Mouse (Mus musculus) midbrain, embryonic 13.5 days (tissue): ENCODE data around the gene Arhgef40. TPM values are rescaled to one million over a fixed set of nuclear protein-coding genes. Genes with fewer than 3 reads are reported as not detected.

Experiments used
- ATAC-seq: fragments of 200-750 bp; cut with Nextera tagmentation; 2 replicates; pipeline ENCODE4 v1.8.0; 2017; ENCODE audit warnings: mild to moderate bottlenecking, moderate TSS enrichment, moderate library complexity
- H3K27ac ChIP-seq: fragments of 300-500 bp; sonication (generic); 2 replicates; pipeline ENCODE4 v1.5.1; 2015; ENCODE audit warnings: inconsistent platforms, mild to moderate bottlenecking, moderate library complexity
- H3K27me3 ChIP-seq: fragments of 300-500 bp; sonication (generic); 2 replicates; pipeline ENCODE4 v1.6.1; 2015; ENCODE audit warnings: mild to moderate bottlenecking, inconsistent platforms
- H3K36me3 ChIP-seq: fragments of 300-500 bp; sonication (generic); 2 replicates; pipeline ENCODE4 v1.6.1; 2015; ENCODE audit warnings: mild to moderate bottlenecking, inconsistent platforms
- H3K4me1 ChIP-seq: fragments of 300-500 bp; sonication (generic); replicated peaks from 2 replicates; pipeline ENCODE4 v1.6.1; 2015; ENCODE audit warnings: inconsistent platforms
- H3K4me2 ChIP-seq: fragments of 300-500 bp; sonication (generic); replicated peaks from 2 replicates; pipeline ENCODE4 v1.6.1; 2015; ENCODE audit warnings: moderate library complexity, mild to moderate bottlenecking, inconsistent platforms
- H3K4me3 ChIP-seq: fragments of 300-500 bp; sonication (generic); replicated peaks from 2 replicates; pipeline ENCODE4 v1.5.1; 2015; ENCODE audit warnings: mild to moderate bottlenecking, inconsistent platforms
- H3K9ac ChIP-seq: fragments of 300-500 bp; sonication (generic); replicated peaks from 2 replicates; pipeline ENCODE4 v1.6.1; 2015; ENCODE audit warnings: mild to moderate bottlenecking, inconsistent platforms
- H3K9me3 ChIP-seq: fragments of 300-500 bp; sonication (generic); 2 replicates; pipeline ENCODE4 v1.6.1; 2016; ENCODE audit warnings: mild to moderate bottlenecking, inconsistent platforms
- WGBS: fragments of 180-500 bp; shearing (Covaris S2); methylation state at CpG from one replicate; pipeline ENCODE4 v1.1.7; 2015; 5-methylcytosine and 5-hydroxymethylcytosine counted together
- polyA plus RNA-seq: library from polyadenylated mRNA; unstranded; fragments of >200 nt; fragmentation: Nextera tagmentation; extraction: Ambion mirVana; gene quantifications from 2 replicates; pipeline ENCODE4 v1.2.1, GENCODE M21; 2015

Gene Arhgef40
- polyA plus RNA-seq: 82.2 and 86.2 TPM in 2 replicates

DNA sequence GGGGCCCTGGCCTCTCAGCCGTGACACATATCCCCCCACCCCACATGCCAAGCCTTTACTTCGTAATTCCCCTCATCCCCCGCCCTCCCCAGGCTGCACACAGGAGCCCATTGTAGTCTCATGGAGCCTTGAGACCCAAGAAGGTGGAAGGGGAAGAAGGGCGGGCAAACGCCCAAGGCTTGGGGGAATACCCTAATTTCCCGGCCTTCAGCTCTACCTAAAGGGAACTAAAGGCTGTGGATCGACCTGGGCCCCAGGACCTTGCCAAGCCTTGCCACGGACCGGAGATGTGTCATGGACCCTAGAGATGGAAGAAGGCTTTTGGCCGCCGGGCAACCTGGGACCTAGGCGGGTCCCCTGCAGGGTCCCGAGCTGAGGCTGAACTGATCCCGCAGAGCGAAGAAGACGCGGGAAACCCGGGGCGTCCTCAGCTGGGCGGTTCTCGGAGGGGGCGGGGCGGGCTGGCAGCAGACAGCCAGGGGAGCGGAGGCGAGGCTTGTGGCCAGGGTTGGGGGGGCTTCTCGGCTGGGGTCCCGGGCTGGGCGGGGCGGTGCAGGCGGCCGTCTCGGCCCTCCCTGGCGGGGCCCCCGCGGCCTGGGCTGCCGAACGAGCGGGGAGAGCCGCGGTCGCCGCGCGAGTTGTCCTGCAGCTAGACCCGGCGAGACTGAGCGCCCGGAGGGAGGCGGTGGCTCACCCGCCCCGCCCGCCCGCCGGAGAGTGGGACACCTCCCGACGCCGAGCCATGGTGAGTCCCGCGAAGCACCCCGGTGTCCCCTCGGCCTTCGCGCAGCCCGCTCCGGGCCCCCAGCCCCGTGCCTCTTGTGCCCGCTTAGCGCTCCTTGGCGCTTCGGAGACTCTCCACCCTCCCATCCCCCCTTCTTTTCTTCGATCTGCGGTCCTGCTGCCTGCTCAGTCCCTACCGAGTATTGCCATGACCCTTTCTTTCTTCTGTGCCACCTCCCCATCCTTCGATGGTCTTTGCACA lies at the start of gene Arhgef40:
TSS of gene Arhgef40 (plus strand) at position 473 of the 985 bp plus-strand sequence.
- peak within 1 kb of the TSS; percentile 97 for H3K4me2 ChIP-seq
- H3K9me3 ChIP-seq: no peaks in the 10 kb centered on the region
- peak; percentile 93 for ATAC-seq
- H3K36me3 ChIP-seq: peaks cover 23% of the 10 kb centered on the region
- H3K9ac ChIP-seq: peak within 1 kb of the TSS; percentile 87
- 1% methylated on average over 31 of the region's 74 CpGs for WGBS
- peaks cover 48% of the 10 kb centered on the region for H3K4me1 ChIP-seq
- H3K27me3 ChIP-seq: no peaks in the 10 kb centered on the region
- H3K4me3 ChIP-seq: peak within 1 kb of the TSS; percentile 75
- H3K27ac ChIP-seq: peak within 1 kb of the TSS; percentile 90

DNA sequence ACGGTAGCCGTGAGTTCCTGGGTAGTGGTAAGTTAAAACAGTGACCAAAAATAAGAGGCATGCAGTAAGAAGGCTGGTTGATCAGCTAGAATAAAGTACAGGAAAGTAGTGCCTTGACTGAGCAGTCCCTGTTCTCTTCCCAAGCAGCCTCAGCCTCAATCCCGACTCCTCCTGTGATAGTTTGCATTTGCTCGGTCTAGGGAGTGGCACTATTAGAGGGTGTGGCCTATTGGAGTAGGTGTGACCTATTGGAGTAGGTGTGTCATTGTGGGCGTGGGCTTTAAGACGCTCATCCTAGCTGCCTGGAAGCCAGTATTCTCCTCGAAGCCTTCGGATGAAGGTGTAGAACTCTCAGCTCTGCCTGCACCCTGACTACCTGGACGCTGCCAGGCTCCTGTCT lies 45.5 kb upstream of the Arhgef40 start:
- H3K9me3 ChIP-seq: no peaks in the 10 kb centered on the region
- H3K4me1 ChIP-seq: no peaks in the 10 kb centered on the region
- no peak overlapping the region for H3K27ac ChIP-seq
- no peak overlapping the region for H3K4me2 ChIP-seq
- no peak for ATAC-seq
- H3K36me3 ChIP-seq: no peaks in the 10 kb centered on the region
- no peak overlapping the region for H3K4me3 ChIP-seq
- no peaks in the 10 kb centered on the region for H3K27me3 ChIP-seq
- WGBS: 89% methylated on average over 9 of the region's 9 CpGs
- H3K9ac ChIP-seq: no peak overlapping the region

DNA sequence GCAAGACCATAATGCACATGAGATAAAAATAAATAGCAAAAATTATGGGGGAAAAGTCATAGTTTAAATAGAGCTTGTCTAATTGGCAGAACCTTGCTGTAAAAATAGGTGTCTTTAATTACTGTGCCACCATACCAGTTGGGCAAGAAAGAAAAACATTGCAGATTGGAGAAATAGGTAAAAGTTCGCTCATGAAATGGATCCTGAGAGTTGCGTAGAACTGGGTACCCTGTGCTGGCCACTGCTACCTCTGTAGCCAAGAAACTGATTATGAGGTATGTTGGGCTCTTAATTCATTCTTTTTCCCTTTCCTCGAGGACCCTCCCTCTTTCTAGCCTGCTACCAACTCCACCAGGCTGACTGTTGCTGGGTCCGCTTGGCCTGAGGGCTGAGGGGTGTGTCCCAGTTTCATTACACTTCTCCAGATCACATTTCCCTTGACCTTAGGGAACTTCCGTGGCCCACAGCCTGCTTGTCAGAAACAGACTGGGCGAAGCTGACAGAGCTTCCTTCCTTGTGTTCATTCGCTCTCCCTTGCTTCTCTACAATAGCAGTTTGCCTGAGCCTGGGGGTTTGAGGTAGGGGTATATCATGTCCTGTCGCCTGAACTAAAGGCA lies 43.5 kb upstream of the Arhgef40 start:
- ATAC-seq: no peak
- no peaks in the 10 kb centered on the region for H3K36me3 ChIP-seq

GRCm38 (mm10) chr14:51941577-51941976 lies 42.9 kb upstream of the Arhgef40 start:
- no peaks in the 10 kb centered on the region for H3K4me1 ChIP-seq
- no peaks in the 10 kb centered on the region for H3K9me3 ChIP-seq
- H3K27ac ChIP-seq: no peak overlapping the region
- H3K4me2 ChIP-seq: no peak overlapping the region
- no peak overlapping the region for H3K9ac ChIP-seq
- ATAC-seq: no peak
- H3K27me3 ChIP-seq: no peaks in the 10 kb centered on the region
- H3K36me3 ChIP-seq: no peaks in the 10 kb centered on the region
- no peak overlapping the region for H3K4me3 ChIP-seq
- WGBS: 55% methylated on average over 9 of the region's 9 CpGs

More for the DNA sequence above, 43.5 kb upstream of the Arhgef40 start:
- no peak overlapping the region for H3K4me2 ChIP-seq
- WGBS: 42% methylated on average over 8 of the region's 8 CpGs
- no peak overlapping the region for H3K4me3 ChIP-seq
- H3K27me3 ChIP-seq: no peaks in the 10 kb centered on the region
- no peak overlapping the region for H3K27ac ChIP-seq
- no peak overlapping the region for H3K9ac ChIP-seq
- no peaks in the 10 kb centered on the region for H3K9me3 ChIP-seq
- no peaks in the 10 kb centered on the region for H3K4me1 ChIP-seq

DNA sequence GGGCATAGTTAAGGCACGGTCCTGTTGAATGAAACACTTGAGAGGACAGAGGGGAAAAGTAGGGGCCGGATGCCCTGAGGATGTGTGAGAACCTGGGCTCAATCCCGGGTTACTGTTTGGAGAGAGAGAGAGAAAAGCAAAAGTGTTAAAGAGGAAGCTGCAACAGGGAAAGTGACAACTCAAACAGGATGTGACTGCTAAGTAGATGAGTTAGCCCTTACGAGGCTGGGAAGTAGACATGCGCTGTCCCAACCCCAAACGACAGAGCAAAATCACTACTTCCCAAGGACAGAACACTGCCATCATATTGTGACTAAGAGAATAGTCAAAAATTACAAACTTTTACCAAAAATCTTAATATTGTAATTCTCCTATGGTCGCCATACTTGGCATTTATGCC lies 42.3 kb upstream of the Arhgef40 start:
- Histone ChIP-seq H3K36me3 (no peaks in the 10 kb centered on the region), H3K4me2 (no peak overlapping the region), H3K9me3 (no peaks in the 10 kb centered on the region), H3K9ac (no peak overlapping the region), H3K4me1 (no peaks in the 10 kb centered on the region), H3K4me3 (no peak overlapping the region), H3K27ac (no peak overlapping the region), H3K27me3 (no peaks in the 10 kb centered on the region)
- ATAC-seq: no peak
- WGBS: 78% methylated on average over 7 of the region's 7 CpGs

DNA sequence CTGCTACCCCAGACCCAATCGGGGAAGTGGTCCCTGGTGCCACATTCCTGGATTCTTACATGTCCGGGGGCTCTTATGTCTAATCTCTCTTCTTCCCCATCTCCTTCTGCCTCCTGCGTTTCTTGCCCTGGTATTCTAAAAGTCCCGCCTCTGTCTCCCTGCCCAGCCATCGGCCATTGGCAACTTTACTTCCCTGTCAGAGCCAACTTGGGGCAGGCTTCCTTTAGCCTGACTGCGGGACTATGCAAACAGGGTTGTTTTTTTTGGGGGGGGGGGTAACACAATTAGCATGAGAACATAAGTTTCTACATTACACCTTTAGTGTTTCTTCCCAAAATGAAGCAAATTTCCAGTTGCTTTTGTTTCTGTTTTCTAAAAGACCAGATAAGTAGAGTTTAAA lies 41.2 kb upstream of the Arhgef40 start:
- 86% methylated on average over 6 of the region's 6 CpGs for WGBS
- H3K27ac ChIP-seq: no peak overlapping the region
- no peak overlapping the region for H3K4me2 ChIP-seq
- no peak overlapping the region for H3K9ac ChIP-seq
- no peak for ATAC-seq
- H3K27me3 ChIP-seq: no peaks in the 10 kb centered on the region
- H3K4me3 ChIP-seq: no peak overlapping the region
- no peaks in the 10 kb centered on the region for H3K4me1 ChIP-seq
- no peaks in the 10 kb centered on the region for H3K36me3 ChIP-seq
- no peaks in the 10 kb centered on the region for H3K9me3 ChIP-seq

DNA sequence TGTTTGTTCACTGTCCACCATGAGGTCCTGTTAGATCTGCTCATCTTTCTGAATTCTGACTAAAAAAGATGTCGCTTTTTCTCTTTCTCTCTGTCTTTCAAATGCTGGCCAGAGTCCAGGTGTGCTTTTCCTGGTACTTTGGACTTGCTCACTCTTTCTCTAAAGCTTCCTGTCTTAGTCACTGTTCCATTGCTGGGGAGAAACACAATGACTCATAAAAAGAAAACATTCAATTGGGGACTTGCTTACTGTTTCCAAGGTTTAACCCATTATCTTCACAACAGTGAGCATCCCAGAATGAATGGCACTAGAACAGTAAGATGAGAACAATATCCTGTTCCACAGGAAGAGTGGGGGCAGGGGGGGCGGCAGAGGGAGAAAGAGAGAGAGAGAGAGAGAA lies 24.2 kb upstream of the Arhgef40 start:
- no peak for ATAC-seq
- H3K9me3 ChIP-seq: no peaks in the 10 kb centered on the region
- H3K4me1 ChIP-seq: no peaks in the 10 kb centered on the region
- 84% methylated on average over 2 of the region's 2 CpGs for WGBS
- no peak overlapping the region for H3K4me3 ChIP-seq
- H3K36me3 ChIP-seq: no peaks in the 10 kb centered on the region
- H3K27me3 ChIP-seq: no peaks in the 10 kb centered on the region
- no peak overlapping the region for H3K27ac ChIP-seq
- no peak overlapping the region for H3K9ac ChIP-seq
- H3K4me2 ChIP-seq: no peak overlapping the region

DNA sequence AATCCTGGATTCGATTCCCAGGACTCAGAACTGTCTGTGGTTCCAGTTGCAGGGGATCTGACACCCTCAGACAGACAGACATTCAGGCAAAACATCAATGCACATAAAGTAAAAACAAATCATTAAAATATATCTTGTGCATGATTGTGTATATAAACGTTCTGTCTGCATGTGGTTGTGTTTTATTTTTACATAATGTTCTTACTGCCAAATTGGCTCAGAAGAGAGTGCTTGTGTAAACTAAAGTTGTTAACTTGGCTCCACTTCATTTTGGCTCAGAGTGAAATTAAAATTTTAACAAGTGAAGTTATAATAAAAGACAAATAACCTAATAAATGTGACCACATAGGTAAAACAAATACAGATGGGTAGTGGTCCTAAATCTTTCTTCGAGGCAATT lies 17.1 kb upstream of the Arhgef40 start:
- WGBS: 90% methylated on average over 3 of the region's 3 CpGs
- no peaks in the 10 kb centered on the region for H3K27me3 ChIP-seq
- ATAC-seq: no peak
- H3K4me1 ChIP-seq: no peaks in the 10 kb centered on the region
- no peak overlapping the region for H3K4me3 ChIP-seq
- H3K9me3 ChIP-seq: no peaks in the 10 kb centered on the region
- no peak overlapping the region for H3K27ac ChIP-seq
- H3K4me2 ChIP-seq: no peak overlapping the region
- H3K9ac ChIP-seq: no peak overlapping the region
- H3K36me3 ChIP-seq: no peaks in the 10 kb centered on the region

- H3K27ac ChIP-seq: no peak overlapping the region
- H3K4me1 ChIP-seq: peaks cover 11% of the 10 kb centered on the region
- no peak for ATAC-seq
- H3K27me3 ChIP-seq: no peaks in the 10 kb centered on the region
- H3K4me2 ChIP-seq: no peak overlapping the region
- H3K9ac ChIP-seq: no peak overlapping the region
- whole genome bisulfite sequencing: 94% methylated on average over 3 of the region's 3 CpGs
- H3K9me3 ChIP-seq: 0 out of 2 replicates have a peak, but pooled peaks cover 3% of the 10 kb centered on the region
- no peaks in the 10 kb centered on the region for H3K36me3 ChIP-seq
- no peak overlapping the region for H3K4me3 ChIP-seq
Observed at GRCm38 (mm10) chr14:51979252-51979651, 5.3 kb upstream of the Arhgef40 start.

GRCm38 (mm10) chr14:51983251-51983650 lies 1.3 kb upstream of the Arhgef40 start:
- no peaks in the 10 kb centered on the region for H3K27me3 ChIP-seq
- peak overlapping the region; percentile 97 for H3K4me2 ChIP-seq
- H3K27ac ChIP-seq: 0 out of 2 replicates have a peak overlapping the region, but pooled peaks have one; percentile 2
- H3K9me3 ChIP-seq: no peaks in the 10 kb centered on the region
- H3K9ac ChIP-seq: no peak overlapping the region
- ATAC-seq: no peak
- peaks cover 38% of the 10 kb centered on the region for H3K4me1 ChIP-seq
- H3K4me3 ChIP-seq: no peak overlapping the region
- H3K36me3 ChIP-seq: peaks cover 11% of the 10 kb centered on the region
- WGBS: 55% methylated on average over 4 of the region's 4 CpGs

DNA sequence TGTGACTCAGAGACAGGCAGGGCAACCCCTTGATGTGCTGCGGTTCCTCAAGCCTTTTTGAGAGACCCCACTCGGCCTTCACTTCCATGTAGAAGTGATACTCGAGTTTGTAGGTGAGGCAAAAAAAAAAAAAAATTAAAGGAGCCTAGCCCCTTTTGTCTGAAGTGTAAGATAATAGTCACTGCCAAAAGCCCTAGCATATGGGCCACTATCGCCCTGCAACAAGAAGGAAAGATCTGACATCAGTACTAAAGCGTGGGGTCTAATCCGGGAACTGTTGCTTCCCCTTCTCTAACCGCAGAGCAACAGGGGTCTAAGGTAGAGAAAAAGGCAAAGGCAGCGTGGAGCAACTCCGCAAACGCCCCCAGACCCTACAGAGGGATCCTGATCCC lies 668 bp upstream of the Arhgef40 start:
- peak overlapping the region; percentile 90 for H3K27ac ChIP-seq
- H3K9me3 ChIP-seq: no peaks in the 10 kb centered on the region
- peaks cover 41% of the 10 kb centered on the region for H3K4me1 ChIP-seq
- ATAC-seq: no peak
- H3K4me2 ChIP-seq: peak overlapping the region; percentile 97
- H3K27me3 ChIP-seq: no peaks in the 10 kb centered on the region
- H3K36me3 ChIP-seq: peaks cover 16% of the 10 kb centered on the region
- H3K9ac ChIP-seq: peak overlapping the region; percentile 87
- 4% methylated on average over 10 of the region's 10 CpGs for whole genome bisulfite sequencing
- peak overlapping the region; percentile 75 for H3K4me3 ChIP-seq
